Mouse (Mus musculus) monocyte, adult 5-6 weeks (primary cell): ENCODE data around the gene Gm3526. TPM values are rescaled to one million over a fixed set of nuclear protein-coding genes. Genes with fewer than 3 reads are reported as not detected.
"Not testable (repeated sequence)": the region's sequence is repeated elsewhere in the genome, so short reads cannot be mapped to it uniquely, and the experiment has no call there.

ENCODE experiments used
- ATAC-seq: fragments of 153-309, 156-312 bp; replicated peaks from 2 replicates; pipeline ENCODE4 v1.8.0; 2017; ENCODE audit warnings: mild to moderate bottlenecking; ENCODE audit not compliant: low TSS enrichment, insufficient number of reproducible peaks, severe bottlenecking, poor library complexity, low FRiP score
- total RNA-seq: library from RNA; stranded (forward); fragments of 200-1000, 200-491, 200-594 nt; gene quantifications from 3 replicates; pipeline ENCODE4 v1.2.3, GENCODE M21; 2017

Gene Gm3526
- not detected in 3 replicates for total RNA-seq

DNA sequence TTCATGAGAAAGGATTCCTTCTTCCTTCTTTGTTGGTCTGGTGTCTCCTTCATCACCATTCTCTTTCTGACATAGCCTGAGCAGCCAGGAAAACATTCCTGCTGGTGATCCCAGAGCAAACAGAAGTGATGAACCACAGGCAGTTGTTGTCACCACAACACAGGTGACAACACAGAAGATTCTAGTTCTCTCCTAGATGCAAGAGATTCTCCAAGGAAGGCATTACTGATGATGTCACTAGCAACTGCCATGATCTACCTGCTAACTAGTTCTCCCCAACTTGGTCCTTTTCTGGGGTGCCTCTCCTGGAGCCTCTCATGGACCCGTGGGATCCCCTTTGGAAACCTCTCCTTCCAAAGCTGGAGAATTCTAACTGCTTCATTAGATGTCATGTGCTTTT lies at the start of gene Gm3526:
TSS of gene Gm3526 (minus strand) at position 101 of the 400 bp plus-strand sequence.
- ATAC-seq = not testable (repeated sequence)

Other genes with a start within 250 kb of the Gm3526 start
- gene Gm3298, start 244.7 kb downstream of the Gm3526 start, total RNA-seq = not detected in 3 replicates
- gene 4930555G01Rik, start 210.0 kb downstream of the Gm3526 start, total RNA-seq = not detected in 3 replicates
- 0.39 TPM in 1 of 3 replicates, not detected in the others for gene Gm8281, start 189.5 kb downstream of the Gm3526 start, total RNA-seq
- gene Gm8279, start 129.1 kb downstream of the Gm3526 start, total RNA-seq = not detected in 3 replicates
- gene Gm3317, start 96.0 kb downstream of the Gm3526 start, total RNA-seq = not detected in 3 replicates
- gene Gm8271, start 74.8 kb downstream of the Gm3526 start, total RNA-seq = not detected in 3 replicates
- not detected in 3 replicates for gene Gm3542, start 74.3 kb upstream of the Gm3526 start, total RNA-seq
- gene Gm3500, start 128.5 kb upstream of the Gm3526 start, total RNA-seq = not detected in 3 replicates
- gene Gm3194, start 194.9 kb upstream of the Gm3526 start, total RNA-seq = not detected in 3 replicates
- not detected in 3 replicates for gene Gm8246, start 217.2 kb upstream of the Gm3526 start, total RNA-seq
- gene Gm3187, start 223.6 kb upstream of the Gm3526 start, total RNA-seq = not detected in 3 replicates
- not detected in 3 replicates for gene Gm3488, start 241.1 kb upstream of the Gm3526 start, total RNA-seq